Comparison of ENCODE assay signal across 22 mouse cellular contexts in the genomic region with DNA sequence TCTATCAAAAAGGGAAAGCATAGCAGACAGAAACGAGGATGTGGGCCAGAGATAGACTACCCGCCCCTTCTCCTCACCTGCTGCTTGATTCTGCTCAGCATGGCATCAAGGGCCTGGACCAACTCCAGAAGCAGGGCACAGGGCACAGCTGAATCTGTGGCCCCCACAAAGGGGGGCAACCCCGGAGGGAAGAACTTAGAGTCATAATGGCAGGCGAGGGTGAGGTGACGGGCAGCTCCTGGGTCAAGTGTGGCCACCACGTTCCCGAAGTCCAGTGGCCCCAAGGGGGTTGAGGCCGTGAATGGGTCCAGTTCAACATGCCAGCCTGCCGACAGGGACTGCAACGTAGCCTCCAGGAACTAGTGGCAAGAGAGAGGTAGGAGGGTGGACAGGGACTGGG. TPM values are rescaled to one million over a fixed set of nuclear protein-coding genes. Genes with fewer than 3 reads are reported as not detected.
DNase-seq lines count a peak whose midpoint lies in the region; ATAC-seq and TF ChIP-seq lines count a peak whose summit lies in the region.
"Had no signal": no experiment of that assay in that cellular context is flagged by ENCODE, and none has a peak within 500 bp of the region (broad histone marks: within the 10 kb centered on the region; RNA-seq: fewer than 3 reads in every experiment).

No protein-coding gene starts in this region.

- H3K4me2 ChIP-seq in hindbrain, postnatal 0 days (ENCODE audit: low read depth, low read length): no peak overlapping the region
- H3K4me2 ChIP-seq in midbrain, embryonic 13.5 days (replicated peaks): no peak overlapping the region
- H3K4me2 ChIP-seq: forebrain, embryonic 13.5 days; heart, embryonic 11.5 days; hindbrain, embryonic 14.5 days had no signal

- peak; percentile 63 for DNase-seq in cerebellum, adult 11-12 months
- no peak for DNase-seq in hindbrain, embryonic 10.5 days (ENCODE audit: low spot score)
- no peak for DNase-seq in hindbrain, postnatal 0 days (ENCODE audit: low spot score)
- DNase-seq in midbrain, embryonic 10.5 days (ENCODE audit: low spot score): no peak
- DNase-seq: adrenal gland, adult 8-10 months; adrenal gland, postnatal 25 days; cerebellum, adult 2 months; cerebellum, postnatal 10 days; cerebellum, postnatal 36 days; gastrocnemius, postnatal 10 days; gastrocnemius, postnatal 36 days; heart, postnatal 36 days had no signal

- WGBS in hindbrain, embryonic 10.5 days: 89% methylated on average over 10 of the region's 10 CpGs
- 90% methylated on average over 10 of the region's 10 CpGs for WGBS in hindbrain, postnatal 0 days
- 92% methylated on average over 10 of the region's 10 CpGs for WGBS in midbrain, embryonic 13.5 days
- 88% methylated on average over 10 of the region's 10 CpGs for WGBS in midbrain, embryonic 10.5 days

- H3K27me3 ChIP-seq in hindbrain, embryonic 10.5 days (ENCODE audit: insufficient read depth, poor library complexity, severe bottlenecking): no peaks in the 10 kb centered on the region
- no peaks in the 10 kb centered on the region for H3K27me3 ChIP-seq in hindbrain, postnatal 0 days (ENCODE audit: insufficient read depth, low read length)
- no peaks in the 10 kb centered on the region for H3K27me3 ChIP-seq in midbrain, embryonic 13.5 days
- H3K27me3 ChIP-seq in midbrain, embryonic 10.5 days (ENCODE audit: low read depth, poor library complexity, severe bottlenecking): no peaks in the 10 kb centered on the region
- H3K27me3 ChIP-seq: forebrain, embryonic 13.5 days had no signal

- TF ChIP-seq CTCF in hindbrain, postnatal 0 days (IDR thresholded peaks at IDR 0.05; ENCODE audit: low read depth): no peak

- peak overlapping the region; percentile 14; the same call in 1 of the 2 replicates for H3K4me3 ChIP-seq in hindbrain, embryonic 10.5 days
- no peak overlapping the region for H3K4me3 ChIP-seq in hindbrain, postnatal 0 days (ENCODE audit: low read length)
- H3K4me3 ChIP-seq in midbrain, embryonic 13.5 days (replicated peaks): no peak overlapping the region
- no peak overlapping the region for H3K4me3 ChIP-seq in midbrain, embryonic 10.5 days
- H3K4me3 ChIP-seq: forebrain, embryonic 13.5 days had no signal

- no peak for ATAC-seq in cerebellum, adult (ENCODE audit: insufficient number of reproducible peaks, low FRiP score, low TSS enrichment)
- ATAC-seq in hindbrain, postnatal 0 days: no peak
- ATAC-seq in midbrain, embryonic 13.5 days: no peak
- ATAC-seq: activated CD4-positive, CD25-positive, alpha-beta regulatory T cell, adult 4 months; forebrain, embryonic 13.5 days; forebrain, embryonic 16.5 days had no signal

- H3K36me3 ChIP-seq in hindbrain, embryonic 10.5 days: peaks cover 47% of the 10 kb centered on the region
- H3K36me3 ChIP-seq in hindbrain, postnatal 0 days (ENCODE audit: insufficient read depth, low read length): peaks cover 13% of the 10 kb centered on the region; the same call in 1 of the 2 replicates
- H3K36me3 ChIP-seq in midbrain, embryonic 13.5 days: peaks cover 22% of the 10 kb centered on the region
- H3K36me3 ChIP-seq in midbrain, embryonic 10.5 days: peaks cover 39% of the 10 kb centered on the region

- H3K9me3 ChIP-seq in hindbrain, embryonic 10.5 days: no peaks in the 10 kb centered on the region
- no peaks in the 10 kb centered on the region for H3K9me3 ChIP-seq in hindbrain, postnatal 0 days (ENCODE audit: low read length)
- no peaks in the 10 kb centered on the region for H3K9me3 ChIP-seq in midbrain, embryonic 13.5 days
- no peaks in the 10 kb centered on the region for H3K9me3 ChIP-seq in midbrain, embryonic 10.5 days (replicated peaks)
- H3K9me3 ChIP-seq: forebrain, embryonic 10.5 days; forebrain, embryonic 13.5 days had no signal

- H3K4me1 ChIP-seq in hindbrain, embryonic 10.5 days (replicated peaks): peaks cover 33% of the 10 kb centered on the region
- H3K4me1 ChIP-seq in hindbrain, postnatal 0 days (ENCODE audit: insufficient read depth, low read length): peaks cover 12% of the 10 kb centered on the region
- H3K4me1 ChIP-seq in midbrain, embryonic 13.5 days (replicated peaks): peaks cover 30% of the 10 kb centered on the region
- peaks cover 33% of the 10 kb centered on the region for H3K4me1 ChIP-seq in midbrain, embryonic 10.5 days

- H3K9ac ChIP-seq in hindbrain, postnatal 0 days (replicated peaks; ENCODE audit: low read length): no peak overlapping the region
- 0 out of 2 replicates have a peak overlapping the region, but pooled peaks have one; percentile 5 for H3K9ac ChIP-seq in midbrain, embryonic 13.5 days (replicated peaks)
- H3K9ac ChIP-seq: hindbrain, embryonic 14.5 days had no signal

- no peak overlapping the region for H3K27ac ChIP-seq in hindbrain, embryonic 10.5 days
- H3K27ac ChIP-seq in hindbrain, postnatal 0 days: no peak overlapping the region
- H3K27ac ChIP-seq in midbrain, embryonic 13.5 days: no peak overlapping the region
- no peak overlapping the region for H3K27ac ChIP-seq in midbrain, embryonic 10.5 days (replicated peaks)
- H3K27ac ChIP-seq: forebrain, embryonic 10.5 days; forebrain, embryonic 13.5 days; hindbrain, embryonic 14.5 days had no signal

RNA-seq across cellular contexts. Expression of a gene that starts 2.3 kb away (rescaled TPM):
- polyA plus RNA-seq in hindbrain, embryonic 10.5 days (2016; fragmentation: Nextera tagmentation; extraction: Ambion mirVana): 16.7 and 22.1 TPM in 2 replicates
- total RNA-seq in hindbrain, postnatal 0 days (2014; rRNA removed): 17.3 and 18.3 TPM in 2 replicates
- polyA plus RNA-seq in hindbrain, postnatal 0 days (2015; fragmentation: Nextera tagmentation; extraction: Ambion mirVana): 24.7 and 25.5 TPM in 2 replicates
- 22.5 and 23.9 TPM in 2 replicates for polyA plus RNA-seq in midbrain, embryonic 13.5 days (2015; fragmentation: Nextera tagmentation; extraction: Ambion mirVana)
- polyA plus RNA-seq in midbrain, embryonic 10.5 days (2016; fragmentation: Nextera tagmentation; extraction: Ambion mirVana): 17.0 and 21.2 TPM in 2 replicates

RNA-seq across cellular contexts. Expression of a gene that starts 2.7 kb away (rescaled TPM):
- polyA plus RNA-seq in hindbrain, embryonic 10.5 days (2016; fragmentation: Nextera tagmentation; extraction: Ambion mirVana): 184 TPM in 2 replicates
- 34.1 and 42.9 TPM in 2 replicates for total RNA-seq in hindbrain, postnatal 0 days (2014; rRNA removed)
- 114 and 118 TPM in 2 replicates for polyA plus RNA-seq in hindbrain, postnatal 0 days (2015; fragmentation: Nextera tagmentation; extraction: Ambion mirVana)
- polyA plus RNA-seq in midbrain, embryonic 13.5 days (2015; fragmentation: Nextera tagmentation; extraction: Ambion mirVana): 124 and 126 TPM in 2 replicates
- 168 and 180 TPM in 2 replicates for polyA plus RNA-seq in midbrain, embryonic 10.5 days (2016; fragmentation: Nextera tagmentation; extraction: Ambion mirVana)

RNA-seq across cellular contexts. Expression of a gene that starts 19.1 kb away (rescaled TPM):
- polyA plus RNA-seq in hindbrain, embryonic 10.5 days (2016; fragmentation: Nextera tagmentation; extraction: Ambion mirVana): 0.95 and 1.3 TPM in 2 replicates
- 2.0 and 3.0 TPM in 2 replicates for total RNA-seq in hindbrain, postnatal 0 days (2014; rRNA removed)
- 0.85 and 1.3 TPM in 2 replicates for polyA plus RNA-seq in hindbrain, postnatal 0 days (2015; fragmentation: Nextera tagmentation; extraction: Ambion mirVana)
- polyA plus RNA-seq in midbrain, embryonic 13.5 days (2015; fragmentation: Nextera tagmentation; extraction: Ambion mirVana): 2.6 and 3.4 TPM in 2 replicates
- 0.60 and 1.5 TPM in 2 replicates for polyA plus RNA-seq in midbrain, embryonic 10.5 days (2016; fragmentation: Nextera tagmentation; extraction: Ambion mirVana)
- total RNA-seq: gastrocnemius, adult 18-20 months; gastrocnemius, postnatal 36 days had no signal
- polyA plus RNA-seq: activated CD4-positive, CD25-positive, alpha-beta regulatory T cell, adult 4 months had no signal

RNA-seq across cellular contexts. Expression of a gene that starts 27.1 kb away (rescaled TPM):
- polyA plus RNA-seq in hindbrain, embryonic 10.5 days (2016; fragmentation: Nextera tagmentation; extraction: Ambion mirVana): 17.1 and 19.4 TPM in 2 replicates
- total RNA-seq in hindbrain, postnatal 0 days (2014; rRNA removed): 19.6 and 23.8 TPM in 2 replicates
- 7.7 and 9.0 TPM in 2 replicates for polyA plus RNA-seq in hindbrain, postnatal 0 days (2015; fragmentation: Nextera tagmentation; extraction: Ambion mirVana)
- polyA plus RNA-seq in midbrain, embryonic 13.5 days (2015; fragmentation: Nextera tagmentation; extraction: Ambion mirVana): 19.6 and 20.6 TPM in 2 replicates
- 17.6 and 19.4 TPM in 2 replicates for polyA plus RNA-seq in midbrain, embryonic 10.5 days (2016; fragmentation: Nextera tagmentation; extraction: Ambion mirVana)

RNA-seq across cellular contexts. Expression of a gene that starts 28.6 kb away (rescaled TPM):
- polyA plus RNA-seq in hindbrain, embryonic 10.5 days (2016; fragmentation: Nextera tagmentation; extraction: Ambion mirVana): 1.2 and 1.5 TPM in 2 replicates
- total RNA-seq in hindbrain, postnatal 0 days (2014; rRNA removed): 4.6 and 6.3 TPM in 2 replicates
- polyA plus RNA-seq in hindbrain, postnatal 0 days (2015; fragmentation: Nextera tagmentation; extraction: Ambion mirVana): 7.7 and 7.9 TPM in 2 replicates
- 1.6 and 1.9 TPM in 2 replicates for polyA plus RNA-seq in midbrain, embryonic 13.5 days (2015; fragmentation: Nextera tagmentation; extraction: Ambion mirVana)
- 1.1 TPM in 2 replicates for polyA plus RNA-seq in midbrain, embryonic 10.5 days (2016; fragmentation: Nextera tagmentation; extraction: Ambion mirVana)
- total RNA-seq: adrenal gland, adult 8-10 months; gastrocnemius, adult 18-20 months; gastrocnemius, postnatal 36 days; heart, adult 8-10 months; heart, postnatal 36 days had no signal
- polyA plus RNA-seq: activated CD4-positive, CD25-positive, alpha-beta regulatory T cell, adult 4 months had no signal
